Mouse (Mus musculus): ENCODE results near the gene Actbl2. TPM values are rescaled to one million over a fixed set of nuclear protein-coding genes. Genes with fewer than 3 reads are reported as not detected.

Gene Actbl2
- polyA plus RNA-seq, 1 experiment from 2014 or later, result 0.06 TPM

GRCm38 (mm10) chr13:111251795-111252194 lies 3.0 kb upstream of the Actbl2 start:
- whole genome bisulfite sequencing, result 72% methylated on average over 5 of the region's 5 CpGs
- Histone ChIP-seq H3K27ac (no peak overlapping the region), H3K4me3 (replicated peaks) (no peak overlapping the region)

GRCm38 (mm10) chr13:111258016-111258415 lies 3.2 kb downstream of the Actbl2 start:
- no peak overlapping the region for H3K4me3 ChIP-seq (replicated peaks)

More at GRCm38 (mm10) chr13:111251795-111252194, 3.0 kb upstream of the Actbl2 start:
- Histone ChIP-seq H3K9ac (no peak overlapping the region), H3K4me2 (no peak overlapping the region), H3K27me3 (replicated peaks) (no peaks in the 10 kb centered on the region), H3K9me3 (no peaks in the 10 kb centered on the region), H3K36me3 (no peaks in the 10 kb centered on the region), H3K4me1 (no peaks in the 10 kb centered on the region)
- no peak for ATAC-seq (ENCODE audit: insufficient read depth, low FRiP score, low read depth)

DNA sequence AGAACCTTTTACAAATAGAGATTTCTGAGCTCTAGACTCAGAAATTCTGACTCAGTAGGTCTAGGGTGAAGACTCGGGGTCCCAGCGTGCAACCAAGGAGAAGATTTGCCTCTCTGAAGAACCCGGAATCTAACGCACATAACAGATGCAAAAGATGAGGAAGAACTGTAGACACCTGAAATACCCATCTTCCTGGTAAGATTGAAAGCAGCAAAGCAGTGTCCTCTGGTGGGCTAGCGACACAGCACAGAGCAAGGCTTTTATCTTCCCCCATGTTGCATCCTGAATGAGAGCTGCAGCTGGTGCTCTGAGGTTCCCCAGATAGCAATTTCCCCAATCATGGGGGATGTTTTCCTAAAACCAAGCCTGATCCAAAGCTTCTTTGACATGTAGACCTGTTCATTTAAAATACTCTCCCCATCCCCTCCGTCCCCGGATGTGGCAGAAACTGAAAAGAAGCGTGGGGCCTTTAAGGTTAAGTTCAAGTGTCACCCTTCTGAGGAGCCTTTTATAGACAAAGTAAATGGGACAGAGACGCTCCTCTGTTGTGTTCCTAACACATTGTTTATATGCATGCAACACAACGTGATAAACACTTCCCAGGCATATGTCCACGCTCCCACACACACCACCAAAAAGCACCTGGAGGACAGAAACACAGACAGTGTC lies 3.7 kb downstream of the Actbl2 start:
- ATAC-seq (ENCODE audit: insufficient read depth, low FRiP score, low read depth), result no peak

More at GRCm38 (mm10) chr13:111258016-111258415, 3.2 kb downstream of the Actbl2 start:
- Histone ChIP-seq H3K27ac (no peak overlapping the region), H3K4me1 (no peaks in the 10 kb centered on the region), H3K27me3 (replicated peaks) (no peaks in the 10 kb centered on the region), H3K4me2 (no peak overlapping the region), H3K9me3 (no peaks in the 10 kb centered on the region), H3K9ac (no peak overlapping the region), H3K36me3 (no peaks in the 10 kb centered on the region)
- 55% methylated on average over 4 of the region's 4 CpGs for WGBS
- ATAC-seq (ENCODE audit: insufficient read depth, low FRiP score, low read depth), result no peak

DNA sequence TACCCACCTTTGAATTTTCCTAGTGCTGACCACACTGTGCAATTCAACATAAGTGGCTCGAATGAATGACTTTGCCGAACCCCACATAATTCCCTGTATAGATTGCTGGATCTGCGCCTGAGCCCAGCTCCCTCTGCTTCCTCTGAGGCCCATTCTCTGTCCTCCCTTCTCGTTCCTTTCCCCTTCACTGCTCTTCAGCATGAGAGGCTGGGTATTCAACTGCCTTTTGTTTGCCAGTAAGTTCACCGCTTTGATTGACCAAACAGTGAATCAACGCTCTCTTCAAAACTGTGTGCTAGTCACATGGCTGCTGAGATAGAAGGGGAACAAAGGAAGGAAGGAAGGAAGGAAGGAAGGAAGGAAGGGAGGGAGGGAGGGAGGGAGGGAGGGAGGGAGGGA lies 4.3 kb downstream of the Actbl2 start:
- Histone ChIP-seq H3K4me3 (replicated peaks) (no peak overlapping the region), H3K4me2 (no peak overlapping the region), H3K27me3 (replicated peaks) (no peaks in the 10 kb centered on the region), H3K36me3 (no peaks in the 10 kb centered on the region), H3K4me1 (no peaks in the 10 kb centered on the region), H3K27ac (no peak overlapping the region), H3K9me3 (no peaks in the 10 kb centered on the region), H3K9ac (no peak overlapping the region)
- no peak for ATAC-seq (ENCODE audit: insufficient read depth, low FRiP score, low read depth)
- 75% methylated on average over 6 of the region's 6 CpGs for WGBS

More for the DNA sequence above, 3.7 kb downstream of the Actbl2 start:
- Histone ChIP-seq H3K9ac (no peak overlapping the region), H3K36me3 (no peaks in the 10 kb centered on the region), H3K4me3 (replicated peaks) (no peak overlapping the region), H3K27ac (no peak overlapping the region), H3K4me2 (no peak overlapping the region), H3K27me3 (replicated peaks) (no peaks in the 10 kb centered on the region), H3K9me3 (no peaks in the 10 kb centered on the region), H3K4me1 (no peaks in the 10 kb centered on the region)
- WGBS, result 81% methylated on average over 11 of the region's 11 CpGs

GRCm38 (mm10) chr13:111259711-111260110 lies 4.9 kb downstream of the Actbl2 start:
- Histone ChIP-seq H3K4me2 (no peak overlapping the region), H3K27me3 (replicated peaks) (no peaks in the 10 kb centered on the region), H3K27ac (no peak overlapping the region), H3K4me1 (no peaks in the 10 kb centered on the region), H3K4me3 (replicated peaks) (no peak overlapping the region), H3K9me3 (no peaks in the 10 kb centered on the region), H3K36me3 (no peaks in the 10 kb centered on the region), H3K9ac (no peak overlapping the region)
- WGBS, result 56% methylated on average over 7 of the region's 7 CpGs
- ATAC-seq (ENCODE audit: insufficient read depth, low FRiP score, low read depth), result no peak

GRCm38 (mm10) chr13:111263186-111263585 lies 8.4 kb downstream of the Actbl2 start:
- H3K9me3 ChIP-seq, result no peaks in the 10 kb centered on the region
- H3K4me2 ChIP-seq, result no peak overlapping the region
- 89% methylated on average over 2 of the region's 2 CpGs for WGBS
- H3K4me3 ChIP-seq (replicated peaks), result no peak overlapping the region
- H3K4me1 ChIP-seq, result 0 out of 2 replicates have a peak, but pooled peaks cover 6% of the 10 kb centered on the region
- H3K27me3 ChIP-seq (replicated peaks), result no peaks in the 10 kb centered on the region
- no peak for ATAC-seq (ENCODE audit: insufficient read depth, low FRiP score, low read depth)
- no peak overlapping the region for H3K27ac ChIP-seq
- no peaks in the 10 kb centered on the region for H3K36me3 ChIP-seq
- no peak overlapping the region for H3K9ac ChIP-seq

GRCm38 (mm10) chr13:111263758-111264157 lies 8.9 kb downstream of the Actbl2 start:
- no peak overlapping the region for H3K9ac ChIP-seq
- no peak for ATAC-seq (ENCODE audit: insufficient read depth, low FRiP score, low read depth)
- no peaks in the 10 kb centered on the region for H3K36me3 ChIP-seq
- H3K4me1 ChIP-seq, result 0 out of 2 replicates have a peak, but pooled peaks cover 6% of the 10 kb centered on the region
- H3K27ac ChIP-seq, result no peak overlapping the region
- H3K27me3 ChIP-seq (replicated peaks), result no peaks in the 10 kb centered on the region
- WGBS, result 81% methylated on average over 3 of the region's 3 CpGs
- no peak overlapping the region for H3K4me3 ChIP-seq (replicated peaks)
- H3K4me2 ChIP-seq, result no peak overlapping the region
- no peaks in the 10 kb centered on the region for H3K9me3 ChIP-seq

DNA sequence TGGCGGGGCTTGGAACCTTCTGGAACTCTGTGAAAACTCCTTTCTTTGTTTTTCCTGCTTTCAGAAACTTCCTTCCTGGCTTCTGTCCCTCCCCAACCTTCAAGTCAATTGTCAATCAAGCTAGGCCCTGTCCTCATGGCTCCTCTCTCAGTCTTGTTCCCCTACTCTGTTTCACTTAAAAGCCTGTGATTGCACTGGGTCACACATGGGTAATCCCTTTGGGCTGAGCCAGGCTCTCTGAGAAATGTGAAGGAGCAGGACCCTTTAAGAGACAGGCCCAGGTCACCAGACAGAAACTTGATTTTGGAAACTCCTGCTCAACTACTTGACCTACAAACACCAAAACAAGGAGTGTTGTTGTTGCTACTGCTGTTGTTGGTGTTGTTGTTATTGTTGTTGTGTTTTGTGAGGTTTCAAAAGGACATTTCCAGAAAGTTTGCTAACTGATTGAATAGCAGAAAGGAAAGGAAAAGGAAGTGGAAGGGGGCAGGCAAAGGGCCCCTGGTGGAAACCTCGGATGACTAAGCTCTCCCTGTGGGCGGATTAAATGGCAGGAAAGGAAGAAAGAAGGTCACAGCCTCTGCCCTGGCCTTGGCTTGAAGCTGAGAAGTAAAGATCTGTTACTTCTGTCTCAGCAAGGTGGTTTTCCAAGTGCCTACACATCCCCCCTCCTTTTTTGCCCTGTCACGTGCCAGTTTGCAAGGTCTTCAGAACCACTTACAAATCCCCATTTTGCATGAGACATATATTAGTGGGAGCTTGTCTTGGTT lies 10.6 kb downstream of the Actbl2 start:
- H3K9me3 ChIP-seq, result no peaks in the 10 kb centered on the region
- 73% methylated on average over 4 of the region's 4 CpGs for WGBS
- 0 out of 2 replicates have a peak, but pooled peaks cover 6% of the 10 kb centered on the region for H3K4me1 ChIP-seq
- no peaks in the 10 kb centered on the region for H3K27me3 ChIP-seq (replicated peaks)
- H3K4me3 ChIP-seq (replicated peaks), result no peak overlapping the region
- ATAC-seq (ENCODE audit: insufficient read depth, low FRiP score, low read depth), result no peak
- H3K9ac ChIP-seq, result no peak overlapping the region
- no peak overlapping the region for H3K4me2 ChIP-seq
- no peaks in the 10 kb centered on the region for H3K36me3 ChIP-seq
- H3K27ac ChIP-seq, result no peak overlapping the region

GRCm38 (mm10) chr13:111266855-111267254 lies 12.0 kb downstream of the Actbl2 start:
- 62% methylated on average over 5 of the region's 5 CpGs for WGBS
- Histone ChIP-seq H3K9me3 (no peaks in the 10 kb centered on the region), H3K4me1 (0 out of 2 replicates have a peak, but pooled peaks cover 6% of the 10 kb centered on the region), H3K4me2 (no peak overlapping the region), H3K36me3 (no peaks in the 10 kb centered on the region), H3K9ac (no peak overlapping the region), H3K4me3 (replicated peaks) (no peak overlapping the region), H3K27ac (no peak overlapping the region), H3K27me3 (replicated peaks) (no peaks in the 10 kb centered on the region)
- no peak for ATAC-seq (ENCODE audit: insufficient read depth, low FRiP score, low read depth)

DNA sequence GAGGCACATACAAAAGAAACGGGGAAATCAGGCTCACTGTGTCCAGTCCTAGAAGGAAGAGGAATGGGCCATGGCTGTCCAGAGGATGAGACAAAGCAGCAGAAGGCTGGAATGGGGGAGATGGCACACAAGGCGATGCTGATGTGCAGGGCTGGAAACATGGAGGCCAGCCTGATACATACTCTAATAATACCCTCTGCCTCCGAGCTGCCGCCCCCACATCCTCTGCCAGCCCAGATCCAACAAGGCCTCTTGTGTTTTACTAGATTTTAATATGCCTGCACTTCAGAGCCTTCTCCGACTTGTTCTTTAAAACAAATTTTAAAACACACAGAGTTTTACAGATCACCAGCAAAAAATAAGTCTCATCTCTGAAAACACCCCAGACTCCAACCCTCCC lies 14.2 kb downstream of the Actbl2 start:
- Histone ChIP-seq H3K4me1 (0 out of 2 replicates have a peak, but pooled peaks cover 6% of the 10 kb centered on the region), H3K27ac (no peak overlapping the region), H3K4me2 (no peak overlapping the region), H3K9me3 (no peaks in the 10 kb centered on the region), H3K4me3 (replicated peaks) (no peak overlapping the region), H3K27me3 (replicated peaks) (no peaks in the 10 kb centered on the region), H3K9ac (no peak overlapping the region), H3K36me3 (no peaks in the 10 kb centered on the region)
- 81% methylated on average over 5 of the region's 5 CpGs for WGBS
- ATAC-seq (ENCODE audit: insufficient read depth, low FRiP score, low read depth), result no peak

DNA sequence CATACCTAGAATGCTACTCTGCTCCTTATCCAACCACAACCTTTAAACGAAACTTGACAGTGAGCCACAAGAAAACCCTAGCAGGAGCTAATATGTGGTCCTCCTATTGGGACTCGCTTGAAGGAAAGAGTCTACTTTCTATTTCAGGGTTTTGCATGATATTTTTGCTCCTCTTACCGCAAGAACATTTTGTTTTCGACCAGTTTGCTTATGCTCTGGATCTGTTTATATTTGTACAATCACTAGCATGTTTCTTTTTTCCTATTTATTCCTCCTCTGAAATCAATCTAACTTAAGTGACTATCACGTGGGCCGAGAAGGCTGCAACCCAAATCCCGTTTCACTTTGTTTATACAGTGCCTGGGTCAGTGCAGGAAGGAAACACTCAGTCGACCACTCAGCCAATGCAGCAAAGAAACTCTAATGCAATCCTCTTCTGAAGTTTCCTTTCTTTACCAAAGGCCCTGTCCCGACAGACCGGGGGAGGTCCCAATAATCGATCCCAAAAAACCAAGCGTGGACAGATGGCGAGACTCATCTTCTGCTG lies 15.0 kb downstream of the Actbl2 start:
- Histone ChIP-seq H3K4me1 (0 out of 2 replicates have a peak, but pooled peaks cover 6% of the 10 kb centered on the region), H3K4me2 (no peak overlapping the region), H3K4me3 (replicated peaks) (no peak overlapping the region), H3K27ac (no peak overlapping the region; the same call in 1 of the 2 replicates), H3K9me3 (no peaks in the 10 kb centered on the region), H3K9ac (no peak overlapping the region), H3K27me3 (replicated peaks) (no peaks in the 10 kb centered on the region), H3K36me3 (no peaks in the 10 kb centered on the region)
- no peak for ATAC-seq (ENCODE audit: insufficient read depth, low FRiP score, low read depth)
- WGBS, result 43% methylated on average over 13 of the region's 13 CpGs

- Histone ChIP-seq H3K36me3 (no peaks in the 10 kb centered on the region), H3K27ac (no peak overlapping the region), H3K4me1 (no peaks in the 10 kb centered on the region), H3K4me2 (no peak overlapping the region), H3K4me3 (replicated peaks) (no peak overlapping the region), H3K27me3 (replicated peaks) (no peaks in the 10 kb centered on the region), H3K9me3 (no peaks in the 10 kb centered on the region), H3K9ac (no peak overlapping the region)
- WGBS, result 77% methylated on average over 8 of the region's 8 CpGs
- ATAC-seq (ENCODE audit: insufficient read depth, low FRiP score, low read depth), result no peak
These were observed 17.1 kb downstream of the Actbl2 start for GRCm38 (mm10) chr13:111271868-111272267.

All from stomach, embryonic 15.5 days (tissue).